Mouse (Mus musculus): ENCODE data around the gene Gm8279.
"Not testable (repeated sequence)": the region's sequence is repeated elsewhere in the genome, so short reads cannot be mapped to it uniquely, and the experiment has no call there.

Gene Gm8279

DNA sequence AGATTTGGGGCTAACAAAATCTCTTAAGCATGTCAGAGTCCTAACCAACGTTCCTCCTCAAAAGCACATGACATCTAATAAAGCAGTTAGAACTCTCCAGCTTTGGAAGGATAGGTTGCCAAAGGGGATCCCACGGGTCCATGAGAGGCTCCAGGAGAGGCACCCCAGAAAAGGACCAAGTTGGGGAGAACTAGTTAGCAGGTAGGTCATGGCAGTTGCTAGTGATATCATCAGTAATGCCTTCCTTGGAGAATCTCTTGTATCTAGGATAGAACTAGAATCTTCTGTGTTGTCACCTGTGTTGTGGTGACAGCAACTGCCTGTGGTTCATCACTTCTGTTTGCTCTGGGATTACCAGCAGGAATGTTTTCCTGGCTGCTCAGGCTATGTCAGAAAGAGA, at the start of gene Gm8279:
TSS of gene Gm8279 (plus strand) at position 301 of the 400 bp plus-strand sequence.
- not testable (repeated sequence) for DNase-seq (ENCODE audit: low spot score)

DNA sequence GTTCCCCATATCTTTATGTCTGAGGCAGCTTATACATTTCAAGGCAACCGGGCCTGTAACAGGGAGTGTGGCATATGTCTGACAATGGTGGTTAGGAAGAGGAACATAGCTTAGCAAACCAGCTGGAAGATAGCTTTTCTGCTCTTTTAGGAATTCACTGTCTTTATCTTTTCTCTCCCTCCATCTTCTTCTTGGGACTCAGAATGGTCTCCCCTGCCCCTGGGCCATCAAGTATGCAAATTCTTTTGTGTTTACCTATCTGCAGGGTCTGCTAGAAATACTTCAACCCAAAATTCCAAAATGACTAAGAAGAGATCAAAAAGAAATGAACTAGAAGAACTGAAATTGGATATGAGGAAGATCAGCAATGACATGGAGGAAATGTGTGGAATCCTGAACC, 32.9 kb downstream of the Gm8279 start, which contains the start of gene Gm3317:
TSS of gene Gm3317 (plus strand) at position 301 of the 400 bp plus-strand sequence.
- not testable (repeated sequence) for DNase-seq (ENCODE audit: low spot score)

DNA sequence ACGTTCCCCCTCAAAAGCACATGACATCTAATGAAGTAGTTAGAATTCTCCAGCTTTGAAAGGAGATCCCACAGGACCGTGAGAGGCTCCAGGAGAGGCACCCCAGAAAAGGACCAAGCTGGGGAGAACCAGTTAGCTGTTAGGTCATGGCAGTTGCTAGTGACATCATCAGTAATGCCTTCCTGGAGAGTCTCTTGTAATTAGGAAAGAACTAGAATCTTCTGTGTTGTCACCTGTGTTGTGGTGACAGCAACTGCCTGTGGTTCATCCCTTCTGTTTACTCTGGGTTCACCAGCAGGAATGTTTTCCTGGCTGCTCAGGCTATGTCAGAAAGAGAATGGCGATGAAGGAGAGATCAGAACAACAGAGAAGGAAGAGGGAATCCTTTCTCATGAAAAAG, 54.2 kb downstream of the Gm8279 start, which contains the start of gene Gm8271:
TSS of gene Gm8271 (plus strand) at position 301 of the 400 bp plus-strand sequence.
- not testable (repeated sequence) for DNase-seq (ENCODE audit: low spot score)

Data from adipocyte (in vitro differentiated cells).